Mouse (Mus musculus): ENCODE data around the gene Akr1c19. TPM values are rescaled to one million over a fixed set of nuclear protein-coding genes. Genes with fewer than 3 reads are reported as not detected.

Akr1c19 gene
- 0.25 and 0.45 TPM in 2 replicates for polyA plus RNA-seq (2012; rRNA removed)

DNA sequence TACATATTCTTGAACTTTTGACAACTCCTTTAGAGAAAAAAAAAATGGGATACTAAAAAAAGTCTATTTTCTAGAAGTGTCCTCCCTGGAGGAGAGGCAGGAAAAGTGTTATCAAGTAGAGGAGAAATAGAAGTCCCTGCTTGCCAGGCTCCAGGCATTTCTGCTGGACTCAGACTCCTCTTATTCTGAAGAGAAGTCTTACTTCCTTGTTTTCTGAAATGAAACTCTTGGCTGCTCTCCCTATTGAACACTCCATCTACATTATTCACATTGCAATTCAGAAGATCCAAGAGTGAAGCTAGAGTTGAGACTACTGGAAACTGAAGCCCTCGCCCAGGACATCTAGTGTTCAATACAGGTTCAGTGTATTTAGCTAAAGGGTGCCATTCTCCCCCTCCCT, at the start of gene Akr1c19:
Gene Akr1c19, plus strand, starts transcription at position 260 of the 400 bp plus-strand sequence.

DNA sequence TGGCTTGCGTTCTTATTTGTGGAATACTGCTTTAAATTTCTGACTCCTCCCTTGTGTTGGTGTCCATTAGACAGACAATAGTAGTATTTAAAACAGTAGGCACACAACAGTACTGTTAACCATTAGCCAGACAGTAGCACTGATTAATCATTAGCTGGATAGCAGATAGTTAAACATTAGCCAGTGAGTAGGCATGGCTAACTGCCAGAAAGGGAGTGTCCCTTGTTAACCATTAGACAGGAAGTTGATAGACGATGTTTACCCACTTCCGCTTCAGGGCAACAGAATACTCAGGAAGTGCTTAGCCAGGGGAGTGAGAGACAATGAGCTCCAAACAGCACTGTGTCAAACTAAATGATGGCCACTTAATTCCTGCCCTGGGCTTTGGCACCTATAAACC, 37.6 kb upstream of the Akr1c19 start, which contains the start of gene Akr1c13:
Gene Akr1c13, plus strand, starts transcription at position 247 of the 400 bp plus-strand sequence.

GRCm38 (mm10) chr13:4279284-4279683, 50.8 kb downstream of the Akr1c19 start, which contains the start of gene Akr1c12:
Akr1c12 (minus strand) TSS chr13:4279433.

Other genes starting within 250 kb of the Akr1c19 start
- gene Akr1c14, start 179.7 kb upstream of the Akr1c19 start, polyA plus RNA-seq (2012; rRNA removed): 15.6 and 16.9 TPM in 2 replicates
- 37.3 and 46.9 TPM in 2 replicates for gene Akr1c18, start 78.0 kb upstream of the Akr1c19 start, polyA plus RNA-seq (2012; rRNA removed)
- 2.3 and 2.6 TPM in 2 replicates for gene Akr1c13, start 37.5 kb upstream of the Akr1c19 start, polyA plus RNA-seq (2012; rRNA removed)
- gene Akr1c12, start 50.7 kb downstream of the Akr1c19 start, polyA plus RNA-seq (2012; rRNA removed): 0.25 TPM in 1 of 2 replicates, not detected in the other
- gene Akr1c6, start 205.6 kb downstream of the Akr1c19 start, polyA plus RNA-seq (2012; rRNA removed): 0.21 TPM in 1 of 2 replicates, not detected in the other

All from ovary, adult 2 months (tissue).